In genomic region chr12:36255413-36255812, GRCm38 (mm10) we compare ENCODE assay signal across 27 mouse cellular contexts. TPM values are rescaled to one million over a fixed set of nuclear protein-coding genes. Genes with fewer than 3 reads are reported as not detected.
A peak's percentile ranks its signal among the peaks of the same experiment; 100 is the strongest.
DNase-seq lines count a peak whose midpoint lies in the region; ATAC-seq and TF ChIP-seq lines count a peak whose summit lies in the region.
"Had no signal": no experiment of that assay in that cellular context is flagged by ENCODE, and none has a peak within 500 bp of the region (broad histone marks: within the 10 kb centered on the region; RNA-seq: fewer than 3 reads in every experiment).

No protein-coding gene starts in this region.

- DNase-seq in forebrain, embryonic 14.5 days (ENCODE audit: low spot score) = peak; percentile 14
- no peak for DNase-seq in forebrain, embryonic 11.5 days (ENCODE audit: low spot score)
- DNase-seq in midbrain, embryonic 14.5 days = peak; percentile 41
- no peak for DNase-seq in midbrain, postnatal 0 days (ENCODE audit: low spot score)
- DNase-seq in brain, embryonic 14.5 days (ENCODE audit: low read depth) = peak; percentile 35
- peak; percentile 35 for DNase-seq in limb, embryonic 14.5 days (ENCODE audit: low spot score)
- DNase-seq: adrenal gland, adult 2 months; cerebellum, adult 11 months; forebrain, postnatal 0 days; heart, adult 11 months; heart, postnatal 36 days; kidney, adult 18-20 months; lung, postnatal 10 days; thymus, postnatal 4 days had no signal

- WGBS in forebrain, embryonic 14.5 days = 32% methylated on average over 5 of the region's 5 CpGs
- 68% methylated on average over 5 of the region's 5 CpGs for WGBS in forebrain, embryonic 11.5 days
- 54% methylated on average over 5 of the region's 5 CpGs for WGBS in midbrain, embryonic 14.5 days
- 35% methylated on average over 5 of the region's 5 CpGs for WGBS in midbrain, postnatal 0 days
- WGBS in limb, embryonic 14.5 days = 35% methylated on average over 5 of the region's 5 CpGs
- 33% methylated on average over 5 of the region's 5 CpGs for WGBS in kidney, embryonic 14.5 days

- H3K9ac ChIP-seq in forebrain, embryonic 14.5 days (ENCODE audit: low read length) = no peak overlapping the region
- no peak overlapping the region for H3K9ac ChIP-seq in forebrain, embryonic 11.5 days (ENCODE audit: low read length)
- H3K9ac ChIP-seq in midbrain, embryonic 14.5 days (replicated peaks; ENCODE audit: low read length) = no peak overlapping the region
- no peak overlapping the region for H3K9ac ChIP-seq in midbrain, postnatal 0 days (replicated peaks; ENCODE audit: low read length, poor library complexity, severe bottlenecking)
- no peak overlapping the region for H3K9ac ChIP-seq in limb, embryonic 14.5 days (ENCODE audit: low read depth, low read length, severe bottlenecking)
- H3K9ac ChIP-seq in kidney, embryonic 14.5 days (ENCODE audit: low read depth, low read length) = no peak overlapping the region
- H3K9ac ChIP-seq: forebrain, postnatal 0 days; heart, embryonic 13.5 days; liver, embryonic 15.5 days had no signal

- no peak for ATAC-seq in forebrain, embryonic 14.5 days
- no peak for ATAC-seq in forebrain, embryonic 11.5 days (replicated peaks; ENCODE audit: low FRiP score)
- ATAC-seq in midbrain, embryonic 14.5 days (ENCODE audit: low FRiP score, low TSS enrichment) = no peak
- no peak for ATAC-seq in midbrain, postnatal 0 days (ENCODE audit: low FRiP score)
- no peak for ATAC-seq in limb, embryonic 14.5 days (ENCODE audit: low FRiP score, low read depth)
- ATAC-seq in kidney, embryonic 14.5 days (ENCODE audit: low FRiP score, low TSS enrichment) = no peak
- ATAC-seq: forebrain, postnatal 0 days; hindbrain, embryonic 16.5 days had no signal

- no peaks in the 10 kb centered on the region for H3K4me1 ChIP-seq in forebrain, embryonic 14.5 days (ENCODE audit: control insufficient read depth, insufficient read depth, low read length)
- H3K4me1 ChIP-seq in forebrain, embryonic 11.5 days (replicated peaks; ENCODE audit: control insufficient read depth, insufficient read depth, low read length) = no peaks in the 10 kb centered on the region
- no peaks in the 10 kb centered on the region for H3K4me1 ChIP-seq in midbrain, embryonic 14.5 days (ENCODE audit: control insufficient read depth, insufficient read depth, low read length)
- no peaks in the 10 kb centered on the region for H3K4me1 ChIP-seq in midbrain, postnatal 0 days (ENCODE audit: insufficient read depth, low read length)
- H3K4me1 ChIP-seq in limb, embryonic 14.5 days (ENCODE audit: control insufficient read depth, insufficient read depth, low read length) = 0 out of 2 replicates have a peak, but pooled peaks cover 2% of the 10 kb centered on the region
- no peaks in the 10 kb centered on the region for H3K4me1 ChIP-seq in kidney, embryonic 14.5 days (ENCODE audit: control insufficient read depth, insufficient read depth, low read length)
- H3K4me1 ChIP-seq: liver, embryonic 15.5 days; megakaryocyte, embryonic 14.5 days had no signal

- H3K4me3 ChIP-seq in forebrain, embryonic 14.5 days (ENCODE audit: low read depth, low read length) = no peak overlapping the region
- no peak overlapping the region for H3K4me3 ChIP-seq in forebrain, embryonic 11.5 days (ENCODE audit: low read depth, low read length)
- H3K4me3 ChIP-seq in midbrain, embryonic 14.5 days (replicated peaks; ENCODE audit: low read depth, low read length) = no peak overlapping the region
- no peak overlapping the region for H3K4me3 ChIP-seq in midbrain, postnatal 0 days (ENCODE audit: low read depth, low read length)
- H3K4me3 ChIP-seq in limb, embryonic 14.5 days (replicated peaks; ENCODE audit: low read length) = no peak overlapping the region
- no peak overlapping the region for H3K4me3 ChIP-seq in kidney, embryonic 14.5 days (ENCODE audit: low read length)
- H3K4me3 ChIP-seq: erythroblast, embryonic 14.5 days; heart, embryonic 13.5 days; liver, embryonic 15.5 days; megakaryocyte, embryonic 14.5 days had no signal

- no peak for TF ChIP-seq CTCF in midbrain, postnatal 0 days (IDR thresholded peaks at IDR 0.05)
- TF ChIP-seq CTCF in brain, embryonic 14.5 days (IDR thresholded peaks at IDR 0.05; ENCODE audit: borderline replicate concordance, extremely low read depth, insufficient read depth, insufficient read length) = no peak

- H3K9me3 ChIP-seq in forebrain, embryonic 14.5 days (replicated peaks; ENCODE audit: control insufficient read depth, low read length) = no peaks in the 10 kb centered on the region
- no peaks in the 10 kb centered on the region for H3K9me3 ChIP-seq in forebrain, embryonic 11.5 days (ENCODE audit: control insufficient read depth, low read length)
- H3K9me3 ChIP-seq in midbrain, embryonic 14.5 days (ENCODE audit: control insufficient read depth, low read length) = no peaks in the 10 kb centered on the region
- no peaks in the 10 kb centered on the region for H3K9me3 ChIP-seq in midbrain, postnatal 0 days (ENCODE audit: low read length)
- H3K9me3 ChIP-seq in limb, embryonic 14.5 days (ENCODE audit: control insufficient read depth, low read length) = no peaks in the 10 kb centered on the region
- no peaks in the 10 kb centered on the region for H3K9me3 ChIP-seq in kidney, embryonic 14.5 days (ENCODE audit: control insufficient read depth, low read length)
- H3K9me3 ChIP-seq: heart, embryonic 13.5 days; liver, embryonic 15.5 days had no signal

- no peaks in the 10 kb centered on the region for H3K36me3 ChIP-seq in forebrain, embryonic 14.5 days (ENCODE audit: control insufficient read depth, insufficient read depth, low read length)
- H3K36me3 ChIP-seq in forebrain, embryonic 11.5 days (ENCODE audit: control insufficient read depth, insufficient read depth, low read length) = no peaks in the 10 kb centered on the region
- H3K36me3 ChIP-seq in midbrain, embryonic 14.5 days (ENCODE audit: control insufficient read depth, insufficient read depth, low read length) = no peaks in the 10 kb centered on the region
- no peaks in the 10 kb centered on the region for H3K36me3 ChIP-seq in midbrain, postnatal 0 days (ENCODE audit: insufficient read depth, low read length)
- H3K36me3 ChIP-seq in limb, embryonic 14.5 days (ENCODE audit: control insufficient read depth, insufficient read depth, low read length) = no peaks in the 10 kb centered on the region
- H3K36me3 ChIP-seq in kidney, embryonic 14.5 days (ENCODE audit: control insufficient read depth, insufficient read depth, low read length) = no peaks in the 10 kb centered on the region
- H3K36me3 ChIP-seq: heart, embryonic 13.5 days; liver, embryonic 15.5 days had no signal

- TF ChIP-seq POLR2A in brain, embryonic 14.5 days (IDR thresholded peaks at IDR 0.05; ENCODE audit: borderline replicate concordance, extremely low read depth, insufficient read depth, insufficient read length, poor library complexity, severe bottlenecking) = no peak
- TF ChIP-seq POLR2A in limb, embryonic 14.5 days (IDR thresholded peaks at IDR 0.05; ENCODE audit: borderline replicate concordance, extremely low read depth, insufficient read depth, insufficient read length) = no peak

- H3K27me3 ChIP-seq in forebrain, embryonic 14.5 days (replicated peaks; ENCODE audit: control insufficient read depth, insufficient read depth, low read length) = no peaks in the 10 kb centered on the region
- H3K27me3 ChIP-seq in forebrain, embryonic 11.5 days (ENCODE audit: control insufficient read depth, insufficient read depth, low read length) = no peaks in the 10 kb centered on the region
- no peaks in the 10 kb centered on the region for H3K27me3 ChIP-seq in midbrain, embryonic 14.5 days (ENCODE audit: control insufficient read depth, insufficient read depth, low read length)
- no peaks in the 10 kb centered on the region for H3K27me3 ChIP-seq in midbrain, postnatal 0 days (ENCODE audit: insufficient read depth, low read length)
- H3K27me3 ChIP-seq in limb, embryonic 14.5 days (ENCODE audit: control insufficient read depth, insufficient read depth, low read length) = no peaks in the 10 kb centered on the region
- H3K27me3 ChIP-seq in kidney, embryonic 14.5 days (ENCODE audit: control insufficient read depth, insufficient read depth, low read length) = no peaks in the 10 kb centered on the region
- H3K27me3 ChIP-seq: heart, embryonic 13.5 days; liver, embryonic 15.5 days; megakaryocyte, embryonic 14.5 days had no signal

- no peak overlapping the region for H3K27ac ChIP-seq in forebrain, embryonic 14.5 days (ENCODE audit: low read depth, low read length)
- no peak overlapping the region for H3K27ac ChIP-seq in forebrain, embryonic 11.5 days (ENCODE audit: low read depth, low read length)
- no peak overlapping the region for H3K27ac ChIP-seq in midbrain, embryonic 14.5 days (replicated peaks; ENCODE audit: low read depth, low read length)
- no peak overlapping the region for H3K27ac ChIP-seq in midbrain, postnatal 0 days (ENCODE audit: low read depth, low read length)
- no peak overlapping the region for H3K27ac ChIP-seq in limb, embryonic 14.5 days (replicated peaks; ENCODE audit: low read depth, low read length)
- no peak overlapping the region for H3K27ac ChIP-seq in kidney, embryonic 14.5 days (ENCODE audit: low read depth, low read length)
- H3K27ac ChIP-seq: heart, embryonic 13.5 days; liver, embryonic 15.5 days had no signal

- H3K4me2 ChIP-seq in forebrain, embryonic 14.5 days (ENCODE audit: low read length) = no peak overlapping the region
- H3K4me2 ChIP-seq in forebrain, embryonic 11.5 days (ENCODE audit: low read depth, low read length, severe bottlenecking) = no peak overlapping the region
- H3K4me2 ChIP-seq in midbrain, embryonic 14.5 days (ENCODE audit: low read length) = no peak overlapping the region
- no peak overlapping the region for H3K4me2 ChIP-seq in midbrain, postnatal 0 days (ENCODE audit: low read depth, low read length, poor library complexity, severe bottlenecking)
- no peak overlapping the region for H3K4me2 ChIP-seq in limb, embryonic 14.5 days (replicated peaks; ENCODE audit: low read depth, low read length, severe bottlenecking)
- no peak overlapping the region for H3K4me2 ChIP-seq in kidney, embryonic 14.5 days (replicated peaks; ENCODE audit: low read depth, low read length)
- H3K4me2 ChIP-seq: heart, embryonic 13.5 days; liver, embryonic 15.5 days had no signal

RNA-seq across cellular contexts. Expression of gene Lrrc72, which starts 2.2 kb away (rescaled TPM):
- polyA plus RNA-seq in forebrain, embryonic 14.5 days (2014; fragmentation: Nextera tagmentation; extraction: Ambion mirVana) = not detected in 2 replicates
- polyA plus RNA-seq in forebrain, embryonic 11.5 days (2014; fragmentation: Nextera tagmentation; extraction: Ambion mirVana) = not detected in 2 replicates
- not detected in 2 replicates for polyA plus RNA-seq in midbrain, embryonic 14.5 days (2014; fragmentation: Nextera tagmentation; extraction: Ambion mirVana)
- not detected in 2 replicates for total RNA-seq in midbrain, postnatal 0 days (2014; rRNA removed)
- not detected in 2 replicates for polyA plus RNA-seq in midbrain, postnatal 0 days (2015; fragmentation: Nextera tagmentation; extraction: Ambion mirVana)
- polyA plus RNA-seq in brain, embryonic 14.5 days (2012; rRNA removed) = not detected in 2 replicates
- not detected in 2 replicates for polyA plus RNA-seq in limb, embryonic 14.5 days (2012; rRNA removed)
- polyA plus RNA-seq in limb, embryonic 14.5 days (2014; fragmentation: Nextera tagmentation; extraction: Ambion mirVana) = 0.30 TPM in 1 of 2 replicates, not detected in the other
- not detected in 2 replicates for polyA plus RNA-seq in kidney, embryonic 14.5 days (2014; fragmentation: Nextera tagmentation; extraction: Ambion mirVana)
- total RNA-seq: adrenal gland, adult 2 months; common myeloid progenitor, adult 5-6 weeks; forebrain, postnatal 0 days; gastrocnemius, adult 8-10 months; heart, postnatal 36 days; layer of hippocampus, postnatal 14 days; left cerebral cortex, postnatal 14 days had no signal
- polyA plus RNA-seq: adrenal gland, adult 2 months; C2C12; erythroblast, embryonic 14.5 days; forebrain, postnatal 0 days; heart, embryonic 13.5 days; hindbrain, embryonic 16.5 days; large intestine, adult 2 months; liver, embryonic 15.5 days; neural tube, embryonic 11.5 days had no signal

RNA-seq across cellular contexts. Expression of gene Sostdc1, which starts 58.5 kb away (rescaled TPM):
- polyA plus RNA-seq in forebrain, embryonic 14.5 days (2014; fragmentation: Nextera tagmentation; extraction: Ambion mirVana) = 11.4 and 11.7 TPM in 2 replicates
- 9.5 and 9.7 TPM in 2 replicates for polyA plus RNA-seq in forebrain, embryonic 11.5 days (2014; fragmentation: Nextera tagmentation; extraction: Ambion mirVana)
- 4.8 and 6.6 TPM in 2 replicates for polyA plus RNA-seq in midbrain, embryonic 14.5 days (2014; fragmentation: Nextera tagmentation; extraction: Ambion mirVana)
- total RNA-seq in midbrain, postnatal 0 days (2014; rRNA removed) = 4.7 and 10.4 TPM in 2 replicates
- 6.0 and 6.7 TPM in 2 replicates for polyA plus RNA-seq in midbrain, postnatal 0 days (2015; fragmentation: Nextera tagmentation; extraction: Ambion mirVana)
- polyA plus RNA-seq in brain, embryonic 14.5 days (2012; rRNA removed) = 6.4 and 14.8 TPM in 2 replicates
- 36.1 and 39.5 TPM in 2 replicates for polyA plus RNA-seq in limb, embryonic 14.5 days (2012; rRNA removed)
- polyA plus RNA-seq in limb, embryonic 14.5 days (2014; fragmentation: Nextera tagmentation; extraction: Ambion mirVana) = 63.8 and 69.7 TPM in 2 replicates
- 42.9 and 50.1 TPM in 2 replicates for polyA plus RNA-seq in kidney, embryonic 14.5 days (2014; fragmentation: Nextera tagmentation; extraction: Ambion mirVana)
- total RNA-seq: common myeloid progenitor, adult 5-6 weeks had no signal
- polyA plus RNA-seq: C2C12; erythroblast, embryonic 14.5 days had no signal

Comparison
In these comparisons a context has a peak if more than half of its experiments do, and no peak if none do; other contexts are left out.
1. DNase-seq: peak in forebrain, embryonic 14.5 days (single experiment), midbrain, embryonic 14.5 days (single experiment), brain, embryonic 14.5 days (single experiment) and limb, embryonic 14.5 days (single experiment); none in forebrain, embryonic 11.5 days (single experiment) and midbrain, postnatal 0 days (single experiment).